Mouse (Mus musculus): ENCODE results near the gene Mid1.
"Not testable (repeated sequence)": the region's sequence is repeated elsewhere in the genome, so short reads cannot be mapped to it uniquely, and the experiment has no call there.

Gene Mid1

GRCm38 (mm10) chrX:169972791-169973494, 287.9 kb downstream of the Mid1 start:
- not testable (repeated sequence) for DNase-seq

GRCm38 (mm10) chrX:169973806-169974205, 288.8 kb downstream of the Mid1 start:
- not testable (repeated sequence) for DNase-seq

- DNase-seq, result peak in 1 of 2 experiments; percentile 15
These were observed 289.5 kb downstream of the Mid1 start for GRCm38 (mm10) chrX:169974456-169974855.

- DNase-seq, result not testable (repeated sequence)
These were observed 290.0 kb downstream of the Mid1 start for GRCm38 (mm10) chrX:169974974-169975373.

GRCm38 (mm10) chrX:169975681-169976131, 290.7 kb downstream of the Mid1 start:
- not testable (repeated sequence) for DNase-seq

GRCm38 (mm10) chrX:169976340-169976739, 291.3 kb downstream of the Mid1 start:
- DNase-seq, result not testable (repeated sequence)

- not testable (repeated sequence) for DNase-seq
These were observed 292.9 kb downstream of the Mid1 start for GRCm38 (mm10) chrX:169977856-169978435.

GRCm38 (mm10) chrX:169978436-169979381, 293.7 kb downstream of the Mid1 start:
- DNase-seq, result peak; percentile 63 to 83

- peak; percentile 33 to 43 for DNase-seq
These were observed 294.6 kb downstream of the Mid1 start for GRCm38 (mm10) chrX:169979461-169980202.

GRCm38 (mm10) chrX:169980203-169980556, 295.2 kb downstream of the Mid1 start:
- peak in 1 of 2 experiments; percentile 5 for DNase-seq

GRCm38 (mm10) chrX:169980809-169981289, 295.9 kb downstream of the Mid1 start:
- DNase-seq, result peak in 1 of 2 experiments; percentile 11

GRCm38 (mm10) chrX:169981761-169982181, 296.8 kb downstream of the Mid1 start:
- peak; percentile 15 to 24 for DNase-seq

GRCm38 (mm10) chrX:169982606-169983400, 297.8 kb downstream of the Mid1 start:
- not testable (repeated sequence) for DNase-seq

- peak; percentile 7 to 13 for DNase-seq
These were observed 298.6 kb downstream of the Mid1 start for GRCm38 (mm10) chrX:169983401-169984165.

GRCm38 (mm10) chrX:169984331-169984730, 299.3 kb downstream of the Mid1 start:
- not testable (repeated sequence) for DNase-seq

- DNase-seq, result peak; percentile 11 to 22
These were observed 299.9 kb downstream of the Mid1 start for GRCm38 (mm10) chrX:169984853-169985252.

GRCm38 (mm10) chrX:169985796-169986195, 300.8 kb downstream of the Mid1 start:
- peak; percentile 44 to 64 for DNase-seq

- peak; percentile 91 to 93 for DNase-seq
These were observed 301.7 kb downstream of the Mid1 start for GRCm38 (mm10) chrX:169986519-169987367.

GRCm38 (mm10) chrX:169987368-169987837, 302.4 kb downstream of the Mid1 start:
- peak; percentile 57 to 67 for DNase-seq
